9 mouse cellular contexts compared by ENCODE assay signal in genomic region chr13:58786476-58786875, GRCm38 (mm10). TPM values are rescaled to one million over a fixed set of nuclear protein-coding genes. Genes with fewer than 3 reads are reported as not detected.
DNase-seq lines count a peak whose midpoint lies in the region; ATAC-seq lines count a peak whose summit lies in the region.
"Had no signal": no experiment of that assay in that cellular context is flagged by ENCODE, and none has a peak within 500 bp of the region (broad histone marks: within the 10 kb centered on the region; RNA-seq: fewer than 3 reads in every experiment).

No protein-coding gene starts in this region.

- no peaks in the 10 kb centered on the region for H3K9me3 ChIP-seq in heart, embryonic 14.5 days (ENCODE audit: control insufficient read depth, low read length)
- H3K9me3 ChIP-seq in midbrain, embryonic 14.5 days (ENCODE audit: control insufficient read depth, low read length) = no peaks in the 10 kb centered on the region
- no peaks in the 10 kb centered on the region for H3K9me3 ChIP-seq in midbrain, embryonic 13.5 days

- H3K4me2 ChIP-seq in heart, embryonic 14.5 days (ENCODE audit: low read length) = peak overlapping the region; percentile 31; the same call in 1 of the 2 replicates
- no peak overlapping the region for H3K4me2 ChIP-seq in midbrain, embryonic 14.5 days (ENCODE audit: low read length)
- no peak overlapping the region for H3K4me2 ChIP-seq in midbrain, embryonic 13.5 days (replicated peaks)

- DNase-seq in heart, postnatal 36 days = no peak
- DNase-seq in midbrain, embryonic 14.5 days = peak; percentile 29
- DNase-seq in cerebellum, postnatal 14 days = peak; percentile 82 to 91
- DNase-seq in retina, embryonic 14.5 days (ENCODE audit: low spot score) = peak; percentile 76
- DNase-seq in right cerebral cortex, postnatal 36 days (ENCODE audit: low spot score in 2 of 2) = no peak
- DNase-seq: gastrocnemius, postnatal 14 days had no signal

- ATAC-seq in heart, embryonic 14.5 days (ENCODE audit: insufficient number of reproducible peaks, insufficient read depth, low FRiP score, low read depth) = no peak
- ATAC-seq in midbrain, embryonic 14.5 days (ENCODE audit: low FRiP score, low TSS enrichment) = no peak
- no peak for ATAC-seq in midbrain, embryonic 13.5 days
- no peak for ATAC-seq in megakaryocyte, adult 5-6 weeks (ENCODE audit: poor library complexity, severe bottlenecking)

- no peak overlapping the region for H3K4me3 ChIP-seq in heart, embryonic 14.5 days (ENCODE audit: control insufficient read depth in 1 of 2, insufficient read depth in 1 of 2, low read depth in 1 of 2, low read length in 2 of 2)
- H3K4me3 ChIP-seq in midbrain, embryonic 14.5 days (replicated peaks; ENCODE audit: low read depth, low read length) = no peak overlapping the region
- H3K4me3 ChIP-seq in midbrain, embryonic 13.5 days (replicated peaks) = no peak overlapping the region

- no peaks in the 10 kb centered on the region for H3K36me3 ChIP-seq in heart, embryonic 14.5 days (ENCODE audit: control insufficient read depth, insufficient read depth, low read length)
- H3K36me3 ChIP-seq in midbrain, embryonic 14.5 days (ENCODE audit: control insufficient read depth, insufficient read depth, low read length) = no peaks in the 10 kb centered on the region
- no peaks in the 10 kb centered on the region for H3K36me3 ChIP-seq in midbrain, embryonic 13.5 days

- H3K27ac ChIP-seq in heart, embryonic 14.5 days (replicated peaks in 1 of 2; ENCODE audit: control insufficient read depth in 1 of 2, insufficient read depth in 1 of 2, low read depth in 2 of 2, low read length in 2 of 2) = no peak overlapping the region
- H3K27ac ChIP-seq in midbrain, embryonic 14.5 days (replicated peaks; ENCODE audit: low read depth, low read length) = no peak overlapping the region
- H3K27ac ChIP-seq in midbrain, embryonic 13.5 days = no peak overlapping the region

- WGBS in heart, embryonic 14.5 days = 3% methylated on average over 3 of the region's 3 CpGs
- 9% methylated on average over 3 of the region's 3 CpGs for WGBS in midbrain, embryonic 14.5 days
- WGBS in midbrain, embryonic 13.5 days = 11% methylated on average over 3 of the region's 3 CpGs

- peaks cover 3 to 8% of the 10 kb centered on the region in 2 experiments; a peak in 3 of 4 replicates for H3K4me1 ChIP-seq in heart, embryonic 14.5 days (ENCODE audit: control insufficient read depth in 2 of 2, insufficient read depth in 2 of 2, low read length in 2 of 2)
- no peaks in the 10 kb centered on the region for H3K4me1 ChIP-seq in midbrain, embryonic 14.5 days (ENCODE audit: control insufficient read depth, insufficient read depth, low read length)
- no peaks in the 10 kb centered on the region; the same call in 1 of the 2 replicates for H3K4me1 ChIP-seq in midbrain, embryonic 13.5 days (replicated peaks)

- no peak overlapping the region for H3K9ac ChIP-seq in heart, embryonic 14.5 days (ENCODE audit: low read length)
- no peak overlapping the region for H3K9ac ChIP-seq in midbrain, embryonic 14.5 days (replicated peaks; ENCODE audit: low read length)
- H3K9ac ChIP-seq in midbrain, embryonic 13.5 days (replicated peaks) = no peak overlapping the region

- intact Hi-C loops in heart, postnatal 36 days (cut with DNase I) = no loop called here

- H3K27me3 ChIP-seq in heart, embryonic 14.5 days (ENCODE audit: control insufficient read depth, insufficient read depth, low read length) = no peaks in the 10 kb centered on the region
- H3K27me3 ChIP-seq in midbrain, embryonic 14.5 days (ENCODE audit: control insufficient read depth, insufficient read depth, low read length) = no peaks in the 10 kb centered on the region
- no peaks in the 10 kb centered on the region for H3K27me3 ChIP-seq in midbrain, embryonic 13.5 days

RNA-seq across cellular contexts. Expression of gene Ntrk2, which starts 19.9 kb away (rescaled TPM):
- polyA plus RNA-seq in heart, embryonic 14.5 days (2014; fragmentation: Nextera tagmentation; extraction: Ambion mirVana) = 2.4 and 4.2 TPM in 2 replicates
- total RNA-seq in heart, postnatal 36 days (2021) = 1 to 10 TPM in 1 of 2 experiments, under 1 TPM in 1; 0.95 to 1.6 TPM
- 96.7 and 100 TPM in 2 replicates for polyA plus RNA-seq in midbrain, embryonic 14.5 days (2014; fragmentation: Nextera tagmentation; extraction: Ambion mirVana)
- 74.6 and 78.5 TPM in 2 replicates for polyA plus RNA-seq in midbrain, embryonic 13.5 days (2015; fragmentation: Nextera tagmentation; extraction: Ambion mirVana)
- not detected in 2 replicates for total RNA-seq in megakaryocyte, adult 5-6 weeks (2015)
- not detected in 2 replicates for total RNA-seq in megakaryocyte, adult 5-6 weeks (2017)

Comparison
In these comparisons a context has a peak if more than half of its experiments do, and no peak if none do; other contexts are left out.
1. DNase-seq: peak in midbrain, embryonic 14.5 days (single experiment), cerebellum, postnatal 14 days (2 of 2) and retina, embryonic 14.5 days (single experiment); none in heart, postnatal 36 days (0 of 2) and right cerebral cortex, postnatal 36 days (0 of 2).
2. RNA of gene Ntrk2, which starts 19.9 kb away (polyA plus RNA-seq): 96.7 to 100 TPM in midbrain, embryonic 14.5 days and 74.6 to 78.5 TPM in midbrain, embryonic 13.5 days; 2.4 to 4.2 TPM in heart, embryonic 14.5 days; every median in the first group is over 10 times any median in the second.